Mouse (Mus musculus) midbrain, embryonic 13.5 days (tissue): ENCODE results near the gene Dusp11. TPM values are rescaled to one million over a fixed set of nuclear protein-coding genes. Genes with fewer than 3 reads are reported as not detected.
"Not testable (repeated sequence)": the region's sequence is repeated elsewhere in the genome, so short reads cannot be mapped to it uniquely, and the experiment has no call there.

Source experiments
- ATAC-seq: fragments of 200-750 bp; cut with Nextera tagmentation; 2 replicates; pipeline ENCODE4 v1.8.0; 2017; ENCODE audit warnings: mild to moderate bottlenecking, moderate TSS enrichment, moderate library complexity
- H3K27ac ChIP-seq: fragments of 300-500 bp; sonication (generic); 2 replicates; pipeline ENCODE4 v1.5.1; 2015; ENCODE audit warnings: inconsistent platforms, mild to moderate bottlenecking, moderate library complexity
- H3K27me3 ChIP-seq: fragments of 300-500 bp; sonication (generic); 2 replicates; pipeline ENCODE4 v1.6.1; 2015; ENCODE audit warnings: mild to moderate bottlenecking, inconsistent platforms
- H3K36me3 ChIP-seq: fragments of 300-500 bp; sonication (generic); 2 replicates; pipeline ENCODE4 v1.6.1; 2015; ENCODE audit warnings: mild to moderate bottlenecking, inconsistent platforms
- H3K4me1 ChIP-seq: fragments of 300-500 bp; sonication (generic); replicated peaks from 2 replicates; pipeline ENCODE4 v1.6.1; 2015; ENCODE audit warnings: inconsistent platforms
- H3K4me2 ChIP-seq: fragments of 300-500 bp; sonication (generic); replicated peaks from 2 replicates; pipeline ENCODE4 v1.6.1; 2015; ENCODE audit warnings: moderate library complexity, mild to moderate bottlenecking, inconsistent platforms
- H3K4me3 ChIP-seq: fragments of 300-500 bp; sonication (generic); replicated peaks from 2 replicates; pipeline ENCODE4 v1.5.1; 2015; ENCODE audit warnings: mild to moderate bottlenecking, inconsistent platforms
- H3K9ac ChIP-seq: fragments of 300-500 bp; sonication (generic); replicated peaks from 2 replicates; pipeline ENCODE4 v1.6.1; 2015; ENCODE audit warnings: mild to moderate bottlenecking, inconsistent platforms
- H3K9me3 ChIP-seq: fragments of 300-500 bp; sonication (generic); 2 replicates; pipeline ENCODE4 v1.6.1; 2016; ENCODE audit warnings: mild to moderate bottlenecking, inconsistent platforms
- WGBS: fragments of 180-500 bp; shearing (Covaris S2); methylation state at CpG from one replicate; pipeline ENCODE4 v1.1.7; 2015; 5-methylcytosine and 5-hydroxymethylcytosine counted together
- polyA plus RNA-seq: library from polyadenylated mRNA; unstranded; fragments of >200 nt; fragmentation: Nextera tagmentation; extraction: Ambion mirVana; gene quantifications from 2 replicates; pipeline ENCODE4 v1.2.1, GENCODE M21; 2015

Gene Dusp11
- 50.9 and 51.3 TPM in 2 replicates for polyA plus RNA-seq

GRCm38 (mm10) chr6:85961101-85962091 is at the start of gene Dusp11:
TSS of gene Dusp11 (minus strand) at chr6:85961667.
- Histone ChIP-seq H3K9ac (peak within 1 kb of the TSS; percentile 93), H3K9me3 (no peaks in the 10 kb centered on the region), H3K4me1 (peaks cover 26% of the 10 kb centered on the region), H3K4me2 (peak within 1 kb of the TSS; percentile 83), H3K36me3 (peaks cover 14% of the 10 kb centered on the region), H3K27ac (peak within 1 kb of the TSS; percentile 95), H3K4me3 (peak within 1 kb of the TSS; percentile 88), H3K27me3 (no peaks in the 10 kb centered on the region)
- WGBS: under 1% methylated on average over 70 of the region's 70 CpGs
- ATAC-seq: peak; percentile 97

DNA sequence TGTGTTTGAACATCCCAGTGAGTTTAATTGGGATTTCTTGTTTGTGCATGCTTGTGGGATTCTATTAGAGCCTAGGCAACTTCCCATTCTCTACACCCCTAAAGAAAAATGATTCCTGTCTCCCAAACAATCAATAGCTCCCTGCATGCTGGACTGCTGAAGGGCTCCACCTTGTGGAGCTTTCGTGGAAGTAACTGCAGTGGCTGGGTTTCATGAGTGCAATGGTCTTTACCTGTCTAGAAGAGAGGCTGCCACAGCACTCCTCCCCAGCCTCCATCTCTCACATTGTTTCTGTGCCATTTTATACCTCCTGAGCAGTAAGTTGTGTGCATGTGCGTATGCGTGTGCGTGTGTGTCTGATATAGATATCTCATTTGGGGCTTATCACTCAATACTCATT is 48.5 kb upstream of the Dusp11 start:
- Histone ChIP-seq H3K36me3 (no peaks in the 10 kb centered on the region), H3K27me3 (no peaks in the 10 kb centered on the region), H3K4me2 (no peak overlapping the region), H3K9me3 (no peaks in the 10 kb centered on the region), H3K4me1 (0 out of 2 replicates have a peak, but pooled peaks cover 4% of the 10 kb centered on the region), H3K27ac (no peak overlapping the region), H3K4me3 (no peak overlapping the region), H3K9ac (no peak overlapping the region)
- ATAC-seq: 0 out of 2 replicates have a peak, but pooled peaks have one; percentile 58
- WGBS: 38% methylated on average over 4 of the region's 4 CpGs

DNA sequence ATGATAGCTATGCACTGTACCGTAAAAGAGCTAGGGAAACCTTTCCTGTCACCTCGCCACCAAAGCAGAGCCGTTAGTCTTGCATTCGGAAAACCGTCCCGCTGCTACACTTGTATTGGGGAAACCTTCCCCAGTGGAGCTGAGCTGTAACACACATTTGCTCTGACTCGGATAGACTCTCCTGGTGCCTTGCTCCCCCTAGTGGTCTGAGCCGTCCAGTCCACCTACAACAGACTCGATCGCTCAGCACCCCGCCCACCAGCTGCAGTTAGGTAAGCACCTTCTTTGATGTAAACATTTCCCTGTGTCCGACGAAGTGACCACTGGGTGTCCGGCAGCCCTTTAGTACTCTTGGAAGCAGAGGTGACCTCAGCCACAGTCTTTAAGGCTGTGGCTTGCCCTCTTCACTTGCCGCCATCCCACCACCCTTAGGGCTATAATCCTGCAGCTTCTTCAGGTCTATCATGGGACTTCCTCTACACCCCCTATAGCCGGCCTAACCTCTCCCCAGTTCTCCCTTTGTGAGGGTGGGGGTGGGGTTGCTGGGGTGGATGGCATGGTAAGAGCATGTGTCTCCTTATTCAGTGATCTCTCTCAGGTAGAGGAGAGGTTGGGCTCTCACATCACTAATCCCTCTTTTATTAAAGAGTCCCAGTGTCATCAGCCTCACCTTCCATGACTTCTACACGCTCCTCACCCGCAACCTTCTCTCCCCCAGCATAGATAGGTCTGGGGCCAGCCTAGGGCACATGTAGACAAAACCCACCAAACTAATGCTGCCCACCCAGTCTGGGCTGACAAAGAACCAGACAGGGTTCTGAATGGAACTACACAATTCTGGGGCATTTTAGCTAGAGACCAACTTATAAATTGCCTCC is 43.0 kb upstream of the Dusp11 start:
- Histone ChIP-seq H3K4me1 (0 out of 2 replicates have a peak, but pooled peaks cover 7% of the 10 kb centered on the region), H3K27ac (no peak overlapping the region), H3K9me3 (no peaks in the 10 kb centered on the region), H3K4me2 (peak overlapping the region; percentile 46), H3K9ac (no peak overlapping the region), H3K4me3 (peak overlapping the region; percentile 20; the same call in 1 of the 2 replicates), H3K36me3 (no peaks in the 10 kb centered on the region), H3K27me3 (no peaks in the 10 kb centered on the region)
- peak; percentile 89 for ATAC-seq
- 13% methylated on average over 18 of the region's 18 CpGs for WGBS

DNA sequence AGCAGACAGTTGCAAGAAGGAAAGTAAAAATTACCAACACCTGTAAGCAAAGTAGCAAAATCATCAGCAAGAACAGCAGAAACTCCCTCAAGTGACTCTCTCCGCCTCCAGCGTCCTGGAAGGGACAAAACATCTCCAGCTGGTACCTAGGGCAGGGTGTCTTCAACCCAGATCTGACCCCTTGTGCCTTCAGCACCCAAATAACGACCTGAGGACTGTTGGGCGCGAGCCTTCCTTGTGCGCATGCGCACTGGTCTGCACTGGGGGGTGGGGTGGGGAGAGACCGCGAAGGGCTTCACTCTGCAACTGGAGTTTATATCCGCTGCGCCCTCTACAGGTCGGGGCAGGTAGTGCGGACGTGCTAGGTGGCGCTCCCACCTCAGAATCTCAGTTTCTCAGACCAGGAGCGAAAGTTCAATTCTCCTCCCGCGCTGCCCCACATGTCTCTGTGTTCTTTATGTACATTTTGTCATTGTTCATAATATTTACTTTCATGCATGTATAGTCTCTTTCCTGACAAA is 42.0 kb upstream of the Dusp11 start:
- no peak for ATAC-seq
- Histone ChIP-seq H3K4me3 (no peak overlapping the region), H3K4me1 (0 out of 2 replicates have a peak, but pooled peaks cover 7% of the 10 kb centered on the region), H3K27ac (no peak overlapping the region), H3K9ac (no peak overlapping the region), H3K36me3 (no peaks in the 10 kb centered on the region), H3K27me3 (no peaks in the 10 kb centered on the region), H3K9me3 (no peaks in the 10 kb centered on the region), H3K4me2 (no peak overlapping the region)
- 78% methylated on average over 18 of the region's 18 CpGs for WGBS

DNA sequence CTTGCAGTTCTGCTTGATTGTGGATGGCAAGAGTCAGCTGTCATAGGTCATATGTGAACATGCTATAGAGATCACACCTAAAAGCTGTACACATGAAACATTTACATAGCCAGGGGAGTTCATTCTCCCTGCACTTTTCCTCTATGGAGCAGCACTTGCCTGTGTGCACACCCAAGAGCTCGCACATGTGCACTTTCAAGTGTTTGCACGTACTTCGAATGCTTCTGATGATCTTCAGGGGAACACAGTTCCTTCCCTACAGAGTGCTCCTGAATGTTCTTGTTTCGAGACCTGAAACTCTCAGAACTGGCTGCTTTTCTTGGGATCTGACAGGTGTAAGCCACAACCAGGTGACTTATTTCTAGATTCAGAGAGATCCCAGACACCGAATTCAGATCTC is 29.3 kb upstream of the Dusp11 start:
- not testable (repeated sequence) for H3K27ac ChIP-seq, H3K36me3 ChIP-seq, ATAC-seq, H3K9me3 ChIP-seq, H3K9ac ChIP-seq, H3K4me2 ChIP-seq, H3K4me3 ChIP-seq, H3K27me3 ChIP-seq, H3K4me1 ChIP-seq
- 91% methylated on average over 5 of the region's 5 CpGs for WGBS

DNA sequence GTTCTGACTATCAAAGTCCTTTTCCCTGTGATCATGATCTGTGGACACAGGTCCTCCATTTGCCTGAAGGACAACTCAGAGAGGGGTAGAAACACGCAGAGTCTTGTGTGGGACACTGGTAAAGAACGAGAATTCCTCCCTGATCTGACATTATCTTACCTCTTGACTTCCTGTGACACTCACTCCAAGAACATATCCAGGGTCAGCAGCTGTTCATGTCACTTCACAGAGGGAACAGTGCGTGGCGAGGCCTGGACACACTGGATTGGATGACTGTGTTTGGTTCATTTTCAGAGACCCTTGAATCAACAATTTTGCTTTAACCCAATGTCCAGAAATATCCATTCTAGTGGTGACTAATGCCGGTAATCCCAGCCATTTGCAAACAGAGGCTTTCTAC is 28.1 kb upstream of the Dusp11 start:
- not testable (repeated sequence) for H3K27ac ChIP-seq, H3K36me3 ChIP-seq, ATAC-seq, H3K4me2 ChIP-seq, H3K4me1 ChIP-seq, H3K27me3 ChIP-seq, H3K4me3 ChIP-seq, H3K9ac ChIP-seq, H3K9me3 ChIP-seq
- 87% methylated on average over 5 of the region's 5 CpGs for WGBS

DNA sequence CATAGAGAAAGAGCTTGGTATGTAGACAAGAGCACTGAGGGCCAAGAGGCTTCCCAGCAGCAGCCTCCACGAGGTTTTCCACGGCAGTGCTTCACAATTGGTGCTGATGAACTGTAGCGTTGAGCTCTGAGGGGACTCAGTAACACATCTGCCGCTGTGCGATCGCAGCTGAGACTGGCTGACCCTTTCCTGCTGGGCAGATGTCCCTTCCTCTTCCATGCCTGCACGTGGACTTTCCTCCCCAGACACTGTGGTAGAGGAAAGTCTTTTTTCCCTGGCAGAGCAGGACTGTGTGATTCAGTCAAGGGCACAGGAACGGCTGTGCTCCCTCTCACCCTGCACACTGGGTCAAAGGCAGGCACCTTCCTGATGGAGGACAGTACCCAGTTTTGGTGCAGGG is 22.9 kb upstream of the Dusp11 start:
- 77% methylated on average over 8 of the region's 8 CpGs for WGBS

GRCm38 (mm10) chr6:85978736-85979135 is 17.3 kb upstream of the Dusp11 start:
- not testable (repeated sequence) for ATAC-seq
- WGBS: 80% methylated on average over 4 of the region's 4 CpGs

More for the DNA sequence above, 22.9 kb upstream of the Dusp11 start:
- no peaks in the 10 kb centered on the region for H3K27me3 ChIP-seq
- H3K4me1 ChIP-seq: no peaks in the 10 kb centered on the region
- no peak overlapping the region for H3K27ac ChIP-seq
- no peak overlapping the region for H3K4me2 ChIP-seq
- no peaks in the 10 kb centered on the region for H3K9me3 ChIP-seq
- H3K4me3 ChIP-seq: no peak overlapping the region
- H3K9ac ChIP-seq: no peak overlapping the region
- ATAC-seq: no peak
- no peaks in the 10 kb centered on the region for H3K36me3 ChIP-seq

DNA sequence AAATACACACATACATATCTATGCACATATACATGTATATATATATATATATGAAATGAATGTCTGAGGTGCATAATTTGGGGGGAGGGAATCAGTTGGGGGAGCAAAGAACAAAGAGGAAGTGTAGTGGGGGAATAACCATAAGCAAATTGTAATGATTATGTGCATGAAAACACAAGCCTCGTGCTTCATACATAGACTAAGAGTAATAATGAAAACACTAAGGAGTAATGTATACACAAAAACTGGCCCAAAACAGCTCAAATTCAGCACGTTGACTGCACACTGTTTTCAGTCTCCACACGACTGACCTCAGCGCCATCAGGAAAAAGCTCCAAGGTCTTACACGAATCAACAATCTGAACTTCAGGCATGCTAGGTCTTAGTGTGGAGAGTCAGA is 14.8 kb upstream of the Dusp11 start:
- Histone ChIP-seq H3K4me3 (no peak overlapping the region), H3K9ac (no peak overlapping the region), H3K36me3 (no peaks in the 10 kb centered on the region), H3K9me3 (no peaks in the 10 kb centered on the region), H3K4me2 (no peak overlapping the region), H3K27ac (no peak overlapping the region), H3K27me3 (no peaks in the 10 kb centered on the region), H3K4me1 (no peaks in the 10 kb centered on the region)
- 92% methylated on average over 5 of the region's 5 CpGs for WGBS
- no peak for ATAC-seq

More at GRCm38 (mm10) chr6:85978736-85979135, 17.3 kb upstream of the Dusp11 start:
- H3K4me2 ChIP-seq, H3K4me1 ChIP-seq, H3K4me3 ChIP-seq, H3K27ac ChIP-seq, H3K36me3 ChIP-seq, H3K27me3 ChIP-seq, H3K9ac ChIP-seq, H3K9me3 ChIP-seq: not testable (repeated sequence)

GRCm38 (mm10) chr6:85975761-85976160 is 14.3 kb upstream of the Dusp11 start:
- no peak for ATAC-seq
- H3K27ac ChIP-seq: no peak overlapping the region
- no peaks in the 10 kb centered on the region for H3K9me3 ChIP-seq
- no peaks in the 10 kb centered on the region for H3K36me3 ChIP-seq
- no peak overlapping the region for H3K9ac ChIP-seq
- 92% methylated on average over 1 of the region's 1 CpGs for WGBS
- H3K27me3 ChIP-seq: no peaks in the 10 kb centered on the region
- H3K4me3 ChIP-seq: no peak overlapping the region
- H3K4me2 ChIP-seq: no peak overlapping the region
- H3K4me1 ChIP-seq: no peaks in the 10 kb centered on the region

DNA sequence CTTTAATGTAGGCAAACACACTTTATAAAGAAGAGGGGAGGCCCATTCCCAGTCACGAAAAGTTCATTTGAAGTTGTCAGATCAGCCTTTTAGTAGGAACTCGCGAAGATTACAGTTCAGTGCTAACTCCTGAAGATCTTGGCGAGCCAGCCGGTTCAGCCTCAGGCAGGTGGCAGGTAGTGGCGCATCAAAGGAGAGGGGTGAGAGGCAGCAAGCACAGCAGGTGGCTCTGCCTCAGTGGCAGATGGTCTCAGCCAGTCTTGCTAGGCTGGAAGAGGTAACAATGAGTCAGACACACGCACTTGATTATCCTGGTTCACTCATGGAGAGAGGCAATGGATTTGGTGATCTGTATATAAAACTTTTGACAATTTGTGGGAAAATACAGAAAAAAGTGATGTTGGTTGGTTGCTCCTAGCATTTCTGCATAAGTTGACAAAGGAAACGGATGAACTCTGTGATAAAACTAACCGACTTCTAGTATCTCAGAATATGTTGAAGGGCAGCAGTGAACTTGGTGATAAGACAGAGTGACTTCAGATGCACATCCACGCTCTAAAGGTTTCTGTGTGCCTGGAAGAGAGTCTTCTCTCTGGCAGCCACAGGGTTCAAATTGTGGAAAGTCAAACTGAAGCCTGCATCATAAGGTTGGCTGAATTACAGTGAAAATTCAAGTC is 13.6 kb upstream of the Dusp11 start:
- no peaks in the 10 kb centered on the region for H3K4me1 ChIP-seq
- WGBS: 69% methylated on average over 10 of the region's 10 CpGs
- no peaks in the 10 kb centered on the region for H3K27me3 ChIP-seq
- H3K36me3 ChIP-seq: no peaks in the 10 kb centered on the region
- no peaks in the 10 kb centered on the region for H3K9me3 ChIP-seq
- H3K4me2 ChIP-seq: no peak overlapping the region
- no peak overlapping the region for H3K27ac ChIP-seq
- ATAC-seq: no peak
- no peak overlapping the region for H3K4me3 ChIP-seq
- no peak overlapping the region for H3K9ac ChIP-seq
